In genomic region chr10:19811436-19812172, GRCm38 (mm10) we compare ENCODE assay signal across 10 mouse cellular contexts. TPM values are rescaled to one million over a fixed set of nuclear protein-coding genes. Genes with fewer than 3 reads are reported as not detected.
DNase-seq lines count a peak whose midpoint lies in the region; ATAC-seq and TF ChIP-seq lines count a peak whose summit lies in the region.
"Had no signal": no experiment of that assay in that cellular context is flagged by ENCODE, and none has a peak within 500 bp of the region (broad histone marks: within the 10 kb centered on the region; RNA-seq: fewer than 3 reads in every experiment).

No protein-coding gene starts in this region.

- peak; percentile 15 for DNase-seq in heart, postnatal 0 days (ENCODE audit: low spot score)
- no peak for DNase-seq in heart, adult 8-10 months (ENCODE audit: low spot score)
- DNase-seq in urinary bladder, postnatal 25 days (ENCODE audit: low spot score): peak; percentile 12
- no peak for DNase-seq in urinary bladder, postnatal 10 days (ENCODE audit: low spot score)
- DNase-seq in cerebellum, postnatal 36 days: peak; percentile 31 to 40
- peak; percentile 29 for DNase-seq in left cerebral cortex, adult 2 months (ENCODE audit: extremely low spot score in 1 of 2, low spot score in 2 of 2)
- DNase-seq in thymus, postnatal 14 days: peak; percentile 48
- no peak for DNase-seq in urinary bladder, postnatal 4 days (ENCODE audit: low spot score in 2 of 2)

- 21% methylated on average over 9 of the region's 9 CpGs for WGBS in heart, postnatal 0 days

- no peak overlapping the region for H3K4me3 ChIP-seq in heart, postnatal 0 days (ENCODE audit: low read depth, low read length)
- no peak overlapping the region for H3K4me3 ChIP-seq in left cerebral cortex, adult 2 months
- H3K4me3 ChIP-seq: embryonic facial prominence, embryonic 13.5 days; limb, embryonic 12.5 days had no signal

- H3K27me3 ChIP-seq in heart, postnatal 0 days (ENCODE audit: control insufficient read depth, insufficient read depth, low read length): no peaks in the 10 kb centered on the region

- H3K36me3 ChIP-seq in heart, postnatal 0 days (replicated peaks; ENCODE audit: control insufficient read depth, insufficient read depth, low read length): no peaks in the 10 kb centered on the region
- H3K36me3 ChIP-seq: embryonic facial prominence, embryonic 13.5 days; limb, embryonic 12.5 days had no signal

- no peaks in the 10 kb centered on the region for H3K9me3 ChIP-seq in heart, postnatal 0 days (replicated peaks; ENCODE audit: control insufficient read depth, low read length)
- H3K9me3 ChIP-seq: embryonic facial prominence, embryonic 13.5 days; limb, embryonic 12.5 days had no signal

- H3K9ac ChIP-seq in heart, postnatal 0 days (replicated peaks; ENCODE audit: low read depth, low read length): no peak overlapping the region
- H3K9ac ChIP-seq: embryonic facial prominence, embryonic 13.5 days; limb, embryonic 12.5 days had no signal

- TF ChIP-seq EP300 in heart, postnatal 0 days (IDR thresholded peaks at IDR 0.05; ENCODE audit: low read depth): no peak

- peak overlapping the region; percentile 7; the same call in 1 of the 2 replicates for H3K4me2 ChIP-seq in heart, postnatal 0 days (ENCODE audit: low read depth, low read length)
- H3K4me2 ChIP-seq: embryonic facial prominence, embryonic 13.5 days; limb, embryonic 12.5 days had no signal

- peaks cover 29% of the 10 kb centered on the region for H3K4me1 ChIP-seq in heart, postnatal 0 days (ENCODE audit: control insufficient read depth, insufficient read depth)
- H3K4me1 ChIP-seq: embryonic facial prominence, embryonic 13.5 days; limb, embryonic 12.5 days had no signal

- ATAC-seq in heart, postnatal 0 days (ENCODE audit: insufficient read depth, low read depth): no peak

- intact Hi-C loops in left cerebral cortex, adult 2 months (cut with DNase I): loop anchor here (1.0 to 5.0 kb wide), 2 partner anchors 99 to 574 kb away; partner anchors contain the start of gene Il20ra

- peak; percentile 39 for TF ChIP-seq CTCF in heart, postnatal 0 days (IDR thresholded peaks at IDR 0.05; ENCODE audit: low read depth)
- peak; percentile 72 for TF ChIP-seq CTCF in left cerebral cortex, adult 2 months (IDR thresholded peaks at IDR 0.05)

- H3K27ac ChIP-seq in heart, postnatal 0 days (ENCODE audit: low read depth): no peak overlapping the region
- no peak overlapping the region for H3K27ac ChIP-seq in left cerebral cortex, adult 2 months
- H3K27ac ChIP-seq: embryonic facial prominence, embryonic 13.5 days; limb, embryonic 12.5 days had no signal

RNA-seq across cellular contexts. Expression of gene Slc35d3, which starts 39.7 kb away (rescaled TPM):
- 0.62 TPM in 1 of 2 replicates, not detected in the other for total RNA-seq in heart, postnatal 0 days (2014; rRNA removed; ENCODE audit: low replicate concordance)
- 0.05 TPM in 2 replicates for polyA plus RNA-seq in heart, postnatal 0 days (2015; fragmentation: Nextera tagmentation; extraction: Ambion mirVana)
- total RNA-seq in heart, adult 8-10 months (2022): not detected
- 1 to 10 TPM in 1 of 2 experiments, under 1 TPM in 1; 0.93 to 3.1 TPM for total RNA-seq in left cerebral cortex, adult 2 months (2021)

Comparison
In these comparisons a context has a peak if more than half of its experiments do, and no peak if none do; other contexts are left out.
1. DNase-seq: peak in heart, postnatal 0 days (single experiment), urinary bladder, postnatal 25 days (single experiment), cerebellum, postnatal 36 days (2 of 2), left cerebral cortex, adult 2 months (2 of 2) and thymus, postnatal 14 days (single experiment); none in heart, adult 8-10 months (single experiment), urinary bladder, postnatal 10 days (single experiment) and urinary bladder, postnatal 4 days (0 of 2).